Mouse (Mus musculus) midbrain, embryonic 15.5 days (tissue): ENCODE results near the gene Ppox. TPM values are rescaled to one million over a fixed set of nuclear protein-coding genes. Genes with fewer than 3 reads are reported as not detected.

Source experiments
- ATAC-seq: fragments of 200-750 bp; cut with Nextera tagmentation; replicated peaks from 2 replicates; pipeline ENCODE4 v1.8.0; 2017; ENCODE audit warnings: moderate TSS enrichment
- H3K27ac ChIP-seq: fragments of 300-500 bp; sonication (generic); 2 replicates; pipeline ENCODE4 v1.5.1; 2015; ENCODE audit warnings: mild to moderate bottlenecking, inconsistent platforms
- H3K27me3 ChIP-seq: fragments of 300-500 bp; sonication (generic); replicated peaks from 2 replicates; pipeline ENCODE4 v1.6.1; 2015; ENCODE audit warnings: inconsistent platforms
- H3K36me3 ChIP-seq: fragments of 300-500 bp; sonication (generic); replicated peaks from 2 replicates; pipeline ENCODE4 v1.6.1; 2015; ENCODE audit warnings: inconsistent platforms
- H3K4me1 ChIP-seq: fragments of 300-500 bp; sonication (generic); 2 replicates; pipeline ENCODE4 v1.6.1; 2015; ENCODE audit warnings: inconsistent platforms
- H3K4me2 ChIP-seq: fragments of 300-500 bp; sonication (generic); 2 replicates; pipeline ENCODE4 v1.6.1; 2015; ENCODE audit warnings: inconsistent platforms, mild to moderate bottlenecking, moderate library complexity
- H3K4me3 ChIP-seq: fragments of 300-500 bp; sonication (generic); 2 replicates; pipeline ENCODE4 v1.5.1; 2015; ENCODE audit warnings: mild to moderate bottlenecking, inconsistent platforms
- H3K9ac ChIP-seq: fragments of 300-500 bp; sonication (generic); 2 replicates; pipeline ENCODE4 v1.6.1; 2015; ENCODE audit warnings: mild to moderate bottlenecking, inconsistent platforms
- H3K9me3 ChIP-seq: fragments of 300-500 bp; sonication (generic); 2 replicates; pipeline ENCODE4 v1.6.1; 2016; ENCODE audit warnings: inconsistent platforms
- WGBS: fragments of 180-500 bp; shearing (Covaris S2); methylation state at CpG from one replicate; pipeline ENCODE4 v1.1.7; 2015; ENCODE audit warnings: mixed read lengths; 5-methylcytosine and 5-hydroxymethylcytosine counted together
- polyA plus RNA-seq: library from polyadenylated mRNA; unstranded; fragments of >200 nt; fragmentation: Nextera tagmentation; extraction: Ambion mirVana; gene quantifications from 2 replicates; pipeline ENCODE4 v1.2.1, GENCODE M21; 2015

The Ppox gene
- polyA plus RNA-seq, 1 experiment from 2014 or later = 48.7 TPM

GRCm38 (mm10) chr1:171258921-171259320 is 22.1 kb downstream of the Ppox start:
- Histone ChIP-seq H3K4me1 (peaks cover 16% of the 10 kb centered on the region), H3K27ac (no peak overlapping the region), H3K36me3 (no peaks in the 10 kb centered on the region), H3K9ac (no peak overlapping the region), H3K4me2 (no peak overlapping the region), H3K4me3 (no peak overlapping the region), H3K27me3 (no peaks in the 10 kb centered on the region; the same call in 1 of the 2 replicates), H3K9me3 (no peaks in the 10 kb centered on the region)
- no peak for ATAC-seq
- WGBS = 80% methylated on average over 17 of the region's 17 CpGs

- no peaks in the 10 kb centered on the region; the same call in 1 of the 2 replicates for H3K27me3 ChIP-seq
- H3K4me3 ChIP-seq = no peak overlapping the region
- no peak for ATAC-seq
- peaks cover 11% of the 10 kb centered on the region for H3K4me1 ChIP-seq
- H3K36me3 ChIP-seq = no peaks in the 10 kb centered on the region
- no peak overlapping the region for H3K9ac ChIP-seq
- 87% methylated on average over 9 of the region's 9 CpGs for WGBS
- H3K9me3 ChIP-seq = no peaks in the 10 kb centered on the region
- H3K4me2 ChIP-seq = no peak overlapping the region
- no peak overlapping the region for H3K27ac ChIP-seq
Observed at GRCm38 (mm10) chr1:171257781-171258180, 23.2 kb downstream of the Ppox start.

GRCm38 (mm10) chr1:171256937-171257548 is 23.9 kb downstream of the Ppox start:
- H3K9me3 ChIP-seq = no peaks in the 10 kb centered on the region
- H3K4me3 ChIP-seq = no peak overlapping the region
- H3K36me3 ChIP-seq = no peaks in the 10 kb centered on the region
- H3K27me3 ChIP-seq = no peaks in the 10 kb centered on the region; the same call in 1 of the 2 replicates
- no peak overlapping the region for H3K9ac ChIP-seq
- peaks cover 11% of the 10 kb centered on the region; the same call in 1 of the 2 replicates for H3K4me1 ChIP-seq
- H3K27ac ChIP-seq = no peak overlapping the region
- WGBS = 64% methylated on average over 15 of the region's 15 CpGs
- 0 out of 2 replicates have a peak, but pooled peaks have one; percentile 22 for ATAC-seq
- no peak overlapping the region for H3K4me2 ChIP-seq

DNA sequence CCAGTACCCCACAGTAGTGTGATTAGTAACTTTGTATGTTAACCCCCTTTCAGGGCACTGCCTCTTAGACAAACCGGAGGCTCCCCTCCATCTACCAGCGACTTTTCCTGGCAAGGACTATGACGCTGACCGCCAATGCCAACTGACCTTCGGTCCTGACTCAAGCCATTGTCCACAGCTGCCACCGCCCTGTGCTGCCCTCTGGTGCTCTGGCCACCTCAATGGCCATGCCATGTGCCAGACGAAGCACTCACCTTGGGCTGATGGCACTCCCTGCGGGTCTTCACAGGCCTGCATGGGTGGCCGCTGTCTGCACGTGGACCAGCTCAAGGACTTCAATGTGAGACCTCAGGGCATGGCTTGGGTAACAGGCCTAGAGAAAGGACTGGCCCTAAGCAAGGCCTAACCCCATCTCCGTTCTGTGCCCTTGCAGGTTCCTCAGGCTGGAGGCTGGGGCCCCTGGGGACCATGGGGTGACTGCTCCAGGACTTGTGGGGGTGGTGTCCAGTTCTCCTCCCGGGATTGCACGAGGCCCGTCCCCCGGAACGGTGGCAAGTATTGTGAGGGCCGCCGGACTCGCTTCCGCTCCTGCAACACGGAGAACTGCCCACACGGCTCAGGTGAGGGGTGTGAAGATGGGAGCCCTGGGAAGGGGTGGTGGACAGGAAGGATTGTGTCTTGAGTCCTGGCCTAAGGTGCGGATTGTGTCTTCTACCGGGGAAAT is 24.7 kb downstream of the Ppox start:
- WGBS = 90% methylated on average over 24 of the region's 24 CpGs
- no peak for ATAC-seq
- H3K9ac ChIP-seq = no peak overlapping the region
- peaks cover 18% of the 10 kb centered on the region for H3K4me1 ChIP-seq
- no peaks in the 10 kb centered on the region for H3K9me3 ChIP-seq
- no peak overlapping the region for H3K4me2 ChIP-seq
- no peak overlapping the region for H3K4me3 ChIP-seq
- H3K36me3 ChIP-seq = no peaks in the 10 kb centered on the region
- no peaks in the 10 kb centered on the region; the same call in 1 of the 2 replicates for H3K27me3 ChIP-seq
- no peak overlapping the region for H3K27ac ChIP-seq

GRCm38 (mm10) chr1:171252415-171252814 is 28.6 kb downstream of the Ppox start:
- WGBS = 46% methylated on average over 17 of the region's 17 CpGs
- Histone ChIP-seq H3K27ac (peak overlapping the region; percentile 36; the same call in 1 of the 2 replicates), H3K4me1 (peaks cover 42% of the 10 kb centered on the region)

DNA sequence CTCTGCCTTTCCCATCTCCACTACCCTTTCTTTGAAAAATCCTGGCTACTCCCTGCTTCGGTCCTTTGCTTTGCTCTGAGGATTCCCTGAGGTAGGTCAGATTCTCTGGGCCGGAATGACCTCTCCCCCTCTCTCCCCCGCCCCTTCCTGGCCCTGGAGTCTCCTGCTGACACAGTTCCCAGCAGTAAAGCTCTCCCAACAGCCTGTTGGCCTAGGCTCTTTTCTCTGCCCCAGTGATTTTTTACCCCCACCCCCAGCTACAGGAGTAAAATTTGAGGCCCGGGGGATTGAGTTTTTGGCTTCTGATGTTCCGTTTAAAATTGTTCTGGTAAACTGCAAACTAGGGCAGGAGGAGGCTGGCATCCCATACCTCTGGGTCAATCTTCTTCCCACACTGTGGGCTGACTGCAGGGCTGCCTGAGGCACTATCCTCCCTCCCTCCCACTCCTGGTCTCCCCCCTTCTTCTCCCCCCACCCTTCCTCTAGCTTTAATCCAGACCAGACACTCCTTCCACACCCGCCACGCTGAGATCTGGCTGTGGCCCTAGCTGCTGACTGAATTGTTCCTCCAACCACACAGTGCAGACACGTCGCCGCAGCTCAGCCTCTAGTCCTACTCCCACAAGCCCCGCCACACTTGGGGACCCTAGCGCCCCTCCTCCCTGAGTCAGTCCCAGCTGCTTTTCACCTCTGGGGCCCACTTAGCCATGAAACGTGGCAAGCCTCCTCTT is 29.2 kb downstream of the Ppox start:
- Histone ChIP-seq H3K4me1 (peaks cover 41% of the 10 kb centered on the region), H3K9ac (no peak overlapping the region; the same call in 1 of the 2 replicates), H3K4me2 (peak overlapping the region; percentile 56), H3K4me3 (peak overlapping the region; percentile 30), H3K27ac (peak overlapping the region; percentile 36; the same call in 1 of the 2 replicates), H3K9me3 (no peaks in the 10 kb centered on the region), H3K36me3 (no peaks in the 10 kb centered on the region), H3K27me3 (no peaks in the 10 kb centered on the region)
- 6% methylated on average over 13 of the region's 13 CpGs for WGBS
- peak; percentile 8; the same call in 1 of the 2 replicates for ATAC-seq

More at GRCm38 (mm10) chr1:171252415-171252814, 28.6 kb downstream of the Ppox start:
- H3K4me3 ChIP-seq = 0 out of 2 replicates have a peak overlapping the region, but pooled peaks have one; percentile 30
- no peak overlapping the region; the same call in 1 of the 2 replicates for H3K9ac ChIP-seq
- H3K27me3 ChIP-seq = no peaks in the 10 kb centered on the region
- ATAC-seq = no peak
- no peaks in the 10 kb centered on the region for H3K9me3 ChIP-seq
- H3K4me2 ChIP-seq = peak overlapping the region; percentile 56
- no peaks in the 10 kb centered on the region for H3K36me3 ChIP-seq

- Histone ChIP-seq H3K9me3 (no peaks in the 10 kb centered on the region), H3K9ac (peak within 1 kb of the TSS; percentile 43; the same call in 1 of the 2 replicates), H3K27me3 (no peaks in the 10 kb centered on the region), H3K4me2 (peak within 1 kb of the TSS; percentile 56), H3K4me1 (peaks cover 47% of the 10 kb centered on the region), H3K36me3 (no peaks in the 10 kb centered on the region), H3K27ac (peak within 1 kb of the TSS; percentile 45), H3K4me3 (peak within 1 kb of the TSS; percentile 30)
- ATAC-seq = no peak
- 10% methylated on average over 26 of the region's 26 CpGs for WGBS
Observed at GRCm38 (mm10) chr1:171250680-171251593, 30.0 kb downstream of the Ppox start, which contains the start of gene Ndufs2. Ndufs2 (minus strand) TSS chr1:171251388.

- H3K4me1 ChIP-seq = peaks cover 53% of the 10 kb centered on the region
- no peak for ATAC-seq
Observed at GRCm38 (mm10) chr1:171249913-171250600, 30.9 kb downstream of the Ppox start, which contains the start of gene Adamts4. Adamts4 (plus strand) TSS chr1:171250421.

DNA sequence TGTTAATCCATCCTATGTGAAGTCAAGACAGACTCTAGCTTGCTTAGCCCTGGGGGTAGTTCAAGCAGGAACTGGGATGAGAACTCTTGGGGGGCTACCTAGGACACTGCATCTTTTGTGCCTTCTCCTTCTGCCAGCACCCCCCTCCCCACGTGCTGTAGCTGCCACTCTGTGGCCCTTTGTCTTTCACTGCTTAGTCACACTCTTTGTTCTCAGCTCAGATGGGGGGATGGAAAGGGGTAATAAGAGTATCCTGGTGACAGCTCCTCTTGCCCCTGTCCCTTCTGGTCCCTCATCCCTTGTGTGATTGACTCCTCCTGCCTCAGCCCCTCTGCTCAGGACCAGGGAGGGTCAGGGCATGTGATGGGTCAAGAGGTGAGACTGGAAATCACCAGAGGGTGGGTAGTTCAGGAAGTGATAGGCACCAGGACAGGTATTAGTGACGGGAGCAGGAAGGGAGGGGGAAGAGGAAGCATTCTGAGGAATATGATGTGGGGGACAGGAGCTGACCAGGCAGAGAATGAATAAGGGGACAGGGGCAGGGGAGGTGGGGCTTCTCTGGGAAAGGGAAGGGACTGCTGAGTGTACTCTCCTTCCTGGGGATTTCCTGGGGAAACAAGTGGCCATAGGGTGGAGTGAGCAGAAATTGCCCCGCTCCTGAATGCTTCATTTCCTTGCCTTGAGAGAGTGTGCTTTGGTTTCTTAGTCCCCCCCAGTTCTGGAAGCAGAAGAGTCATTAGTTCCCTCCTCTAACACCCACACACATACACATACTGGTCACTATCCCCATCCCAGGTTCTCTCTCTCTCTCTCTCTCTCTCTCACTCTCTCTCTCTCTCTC is 32.4 kb downstream of the Ppox start:
- H3K9ac ChIP-seq = no peak overlapping the region
- no peaks in the 10 kb centered on the region; the same call in 1 of the 2 replicates for H3K36me3 ChIP-seq
- H3K27me3 ChIP-seq = no peaks in the 10 kb centered on the region
- H3K4me1 ChIP-seq = peaks cover 53% of the 10 kb centered on the region
- no peak overlapping the region for H3K4me3 ChIP-seq
- 0 out of 2 replicates have a peak overlapping the region, but pooled peaks have one; percentile 75 for H3K27ac ChIP-seq
- H3K9me3 ChIP-seq = no peaks in the 10 kb centered on the region
- ATAC-seq = no peak
- WGBS = 39% methylated on average over 3 of the region's 3 CpGs
- H3K4me2 ChIP-seq = no peak overlapping the region

More at GRCm38 (mm10) chr1:171249913-171250600, 30.9 kb downstream of the Ppox start, which contains the start of gene Adamts4:
- peak within 1 kb of the TSS; percentile 45 for H3K27ac ChIP-seq
- H3K9me3 ChIP-seq = no peaks in the 10 kb centered on the region
- peak within 1 kb of the TSS; percentile 56 for H3K4me2 ChIP-seq
- H3K36me3 ChIP-seq = no peaks in the 10 kb centered on the region
- no peaks in the 10 kb centered on the region for H3K27me3 ChIP-seq
- peak within 1 kb of the TSS; percentile 30 for H3K4me3 ChIP-seq
- H3K9ac ChIP-seq = peak within 1 kb of the TSS; percentile 43; the same call in 1 of the 2 replicates
- 18% methylated on average over 5 of the region's 5 CpGs for WGBS

- H3K27ac ChIP-seq = peak overlapping the region; percentile 75
- H3K4me1 ChIP-seq = peaks cover 53% of the 10 kb centered on the region
- H3K9me3 ChIP-seq = no peaks in the 10 kb centered on the region
- no peak for ATAC-seq
- WGBS = 29% methylated on average over 4 of the region's 4 CpGs
- no peaks in the 10 kb centered on the region for H3K27me3 ChIP-seq
- peak overlapping the region; percentile 66 for H3K4me3 ChIP-seq
- H3K36me3 ChIP-seq = no peaks in the 10 kb centered on the region; the same call in 1 of the 2 replicates
- H3K4me2 ChIP-seq = peak overlapping the region; percentile 75
- no peak overlapping the region for H3K9ac ChIP-seq
Observed at GRCm38 (mm10) chr1:171247916-171248315, 33.1 kb downstream of the Ppox start.
